Mouse (Mus musculus) cerebellum, adult 2 months (tissue): ENCODE measurements around the gene Gm17606. TPM values are rescaled to one million over a fixed set of nuclear protein-coding genes. Genes with fewer than 3 reads are reported as not detected.
A peak's percentile ranks its signal among the peaks of the same experiment; 100 is the strongest.

Experiments
- DNase-seq, 2 experiments: peaks; one replicate each; pipeline ENCODE4 v3.0.0; 2021
- H3K27ac ChIP-seq: fragments of 200-500 bp; 2 replicates; pipeline ENCODE4 v1.5.1; 2012; ENCODE audit warnings: low read length, control low read depth, inconsistent platforms; ENCODE audit not compliant: insufficient read depth
- H3K27me3 ChIP-seq: fragments of 200-500 bp; 2 replicates; pipeline ENCODE4 v1.6.1; 2012; ENCODE audit warnings: inconsistent platforms, mild to moderate bottlenecking, low read length, moderate library complexity; ENCODE audit not compliant: control insufficient read depth, insufficient read depth
- H3K4me1 ChIP-seq: fragments of 200-500 bp; 2 replicates; pipeline ENCODE4 v1.6.1; 2011; ENCODE audit warnings: low read length; ENCODE audit not compliant: control insufficient read depth, insufficient read depth
- H3K4me3 ChIP-seq: fragments of 200-500 bp; replicated peaks from 2 replicates; pipeline ENCODE3; 2011; ENCODE audit warnings: mild to moderate bottlenecking, low read depth, low read length, control low read depth; ENCODE audit not compliant: insufficient read depth
- CTCF ChIP-seq: fragments of 200-500 bp; IDR thresholded peaks from 2 replicates; pipeline ENCODE4 v1.5.1; 2011; ENCODE audit warnings: low read depth, mild to moderate bottlenecking, control low read depth, low read length, moderate library complexity, borderline replicate concordance; ENCODE audit not compliant: insufficient read depth
- POLR2A ChIP-seq: fragments of 200-500 bp; IDR thresholded peaks from 2 replicates; pipeline ENCODE4 v1.6.1; 2011; ENCODE audit warnings: low read length, control low read depth, borderline replicate concordance; ENCODE audit not compliant: insufficient read depth
- WGBS: fragments of 180-500 bp; shearing (Covaris S2); methylation state at CpG from one replicate; pipeline ENCODE4 v1.1.7; 2018; 5-methylcytosine and 5-hydroxymethylcytosine counted together
- polyA plus RNA-seq: library from polyadenylated mRNA; depleted of rRNA; stranded (reverse); fragments of >200 nt; gene quantifications from 2 replicates; pipeline ENCODE4 v1.2.3, GENCODE M21; 2012

Gene Gm17606
- polyA plus RNA-seq, 1 experiment = not detected

- H3K27me3 ChIP-seq = no peaks in the 10 kb centered on the region
- under 1% methylated on average over 52 of the region's 52 CpGs for WGBS
- peak; percentile 85 to 89 for DNase-seq
- TF ChIP-seq POLR2A (0 out of 2 replicates have a peak, but pooled peaks have one; percentile 1), CTCF (peak; percentile 85)
- no peak within 1 kb of the TSS for H3K27ac ChIP-seq
- peak within 1 kb of the TSS; percentile 78 for H3K4me3 ChIP-seq
- no peaks in the 10 kb centered on the region for H3K4me1 ChIP-seq
These were observed 685 bp downstream of the Gm17606 start, which contains the start of gene Cdh24 for GRCm38 (mm10) chr14:54641305-54641969. TSS of gene Cdh24 (minus strand) at chr14:54641364.

- no peak for DNase-seq
- H3K4me3 ChIP-seq = no peak overlapping the region
- WGBS = 74% methylated on average over 25 of the region's 25 CpGs
- H3K27me3 ChIP-seq = no peaks in the 10 kb centered on the region
- no peak overlapping the region for H3K27ac ChIP-seq
- H3K4me1 ChIP-seq = no peaks in the 10 kb centered on the region
- TF ChIP-seq POLR2A (no peak), CTCF (no peak)
These were observed 1.6 kb downstream of the Gm17606 start for GRCm38 (mm10) chr14:54642224-54642944.

GRCm38 (mm10) chr14:54643011-54643410, 2.3 kb downstream of the Gm17606 start:
- TF ChIP-seq POLR2A (no peak), CTCF (no peak)
- no peak overlapping the region for H3K4me3 ChIP-seq
- WGBS = 77% methylated on average over 2 of the region's 2 CpGs

GRCm38 (mm10) chr14:54644294-54644693, 3.5 kb downstream of the Gm17606 start:
- H3K4me1 ChIP-seq = 0 out of 2 replicates have a peak, but pooled peaks cover 3% of the 10 kb centered on the region
- H3K4me3 ChIP-seq = no peak overlapping the region
- H3K27ac ChIP-seq = no peak overlapping the region
- TF ChIP-seq CTCF (no peak), POLR2A (no peak)
- 91% methylated on average over 9 of the region's 9 CpGs for WGBS
- DNase-seq = no peak
- H3K27me3 ChIP-seq = no peaks in the 10 kb centered on the region

More at GRCm38 (mm10) chr14:54643011-54643410, 2.3 kb downstream of the Gm17606 start:
- no peak for DNase-seq
- Histone ChIP-seq H3K27ac (no peak overlapping the region), H3K4me1 (no peaks in the 10 kb centered on the region), H3K27me3 (no peaks in the 10 kb centered on the region)

GRCm38 (mm10) chr14:54646455-54646854, 5.7 kb downstream of the Gm17606 start:
- Histone ChIP-seq H3K27ac (no peak overlapping the region), H3K27me3 (no peaks in the 10 kb centered on the region), H3K4me3 (no peak overlapping the region), H3K4me1 (peaks cover 11% of the 10 kb centered on the region)
- no peak for TF ChIP-seq POLR2A
- WGBS = 93% methylated on average over 17 of the region's 17 CpGs
- no peak for DNase-seq

GRCm38 (mm10) chr14:54646898-54647636, 6.3 kb downstream of the Gm17606 start:
- TF ChIP-seq POLR2A = no peak
- 90% methylated on average over 8 of the region's 8 CpGs for WGBS
- no peak for DNase-seq

GRCm38 (mm10) chr14:54647900-54648299, 7.1 kb downstream of the Gm17606 start:
- no peak for DNase-seq
- Histone ChIP-seq H3K4me3 (no peak overlapping the region), H3K4me1 (peaks cover 11% of the 10 kb centered on the region), H3K27ac (no peak overlapping the region), H3K27me3 (no peaks in the 10 kb centered on the region)
- TF ChIP-seq CTCF (no peak), POLR2A (no peak)
- WGBS = 49% methylated on average over 4 of the region's 4 CpGs

More at GRCm38 (mm10) chr14:54646898-54647636, 6.3 kb downstream of the Gm17606 start:
- Histone ChIP-seq H3K27me3 (no peaks in the 10 kb centered on the region), H3K27ac (no peak overlapping the region), H3K4me1 (peaks cover 11% of the 10 kb centered on the region), H3K4me3 (no peak overlapping the region)
